Mouse (Mus musculus) heart, adult 9 months (tissue): ENCODE measurements around the gene Pole3.

Source experiments
- DNase-seq, 2 experiments: peaks; one replicate each; pipeline ENCODE4 v3.0.0; 2022; ENCODE audit warnings: low spot score in 2 of 2

Pole3 gene

DNA sequence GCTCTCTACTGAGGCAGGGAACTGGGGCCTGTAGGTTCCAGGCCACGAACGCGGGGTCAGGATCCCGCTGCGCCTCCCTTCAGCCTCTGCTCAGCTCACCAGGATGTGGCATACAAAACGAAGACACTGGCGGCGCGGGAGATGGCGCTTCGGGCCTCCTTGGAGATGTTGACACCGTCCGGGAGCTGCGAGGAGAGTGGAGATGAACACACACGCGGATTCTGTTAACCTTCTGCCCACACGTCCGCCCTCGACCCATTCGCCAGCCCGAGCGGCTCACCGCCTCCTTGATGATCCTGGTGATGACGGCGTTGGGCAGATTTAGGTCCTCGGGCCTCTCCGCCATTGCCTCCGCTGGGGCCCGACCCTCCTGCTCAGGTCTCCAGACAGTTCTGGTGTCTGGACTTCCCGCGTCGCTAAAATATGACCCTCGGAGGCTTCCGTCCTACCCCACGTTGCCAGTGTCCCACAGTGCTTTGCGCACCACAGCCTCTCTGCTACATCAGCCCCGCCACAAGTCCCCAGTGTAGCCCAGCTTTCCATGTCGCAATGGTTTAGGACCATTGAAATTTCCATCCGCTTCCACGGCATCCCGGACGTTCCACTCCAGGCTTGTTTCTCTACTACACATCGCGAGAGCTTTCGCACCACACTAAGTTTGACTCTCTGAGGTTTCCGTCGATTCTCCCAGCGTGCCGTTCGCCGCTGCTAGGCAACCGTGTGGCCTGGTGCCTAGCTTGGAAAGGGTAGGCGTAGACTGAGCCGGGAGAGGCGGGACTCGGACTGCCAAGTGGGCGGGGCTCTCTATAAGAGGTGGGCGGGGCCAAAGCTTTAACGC, at the start of gene Pole3, which contains the start of gene 4933430I17Rik:
Pole3 (minus strand) TSS at position 418 of the 838 bp plus-strand sequence.
4933430I17Rik (plus strand) TSS at position 719 of the 838 bp plus-strand sequence.
- peak; percentile 91 to 97 for DNase-seq

DNA sequence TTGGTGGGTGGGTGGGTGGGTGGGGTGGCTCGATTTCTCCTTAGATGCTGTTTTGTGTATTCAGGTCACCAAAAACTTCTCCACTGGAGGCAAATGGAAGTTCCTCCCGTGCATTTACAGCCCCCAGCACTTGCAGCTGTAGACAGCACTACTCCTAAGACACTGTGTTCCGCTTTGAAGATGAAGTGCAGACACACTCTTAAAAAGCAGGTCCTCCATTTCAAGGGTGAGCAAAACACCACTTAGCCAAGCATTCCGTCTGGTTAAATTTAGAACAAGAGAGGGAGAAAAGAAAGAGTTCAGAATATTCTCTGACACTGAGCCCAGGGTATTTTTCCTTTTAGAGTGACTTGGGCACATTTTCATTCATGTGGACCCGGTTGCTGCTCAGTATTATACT, 45.2 kb upstream of the Pole3 start:
- DNase-seq, result no peak

DNA sequence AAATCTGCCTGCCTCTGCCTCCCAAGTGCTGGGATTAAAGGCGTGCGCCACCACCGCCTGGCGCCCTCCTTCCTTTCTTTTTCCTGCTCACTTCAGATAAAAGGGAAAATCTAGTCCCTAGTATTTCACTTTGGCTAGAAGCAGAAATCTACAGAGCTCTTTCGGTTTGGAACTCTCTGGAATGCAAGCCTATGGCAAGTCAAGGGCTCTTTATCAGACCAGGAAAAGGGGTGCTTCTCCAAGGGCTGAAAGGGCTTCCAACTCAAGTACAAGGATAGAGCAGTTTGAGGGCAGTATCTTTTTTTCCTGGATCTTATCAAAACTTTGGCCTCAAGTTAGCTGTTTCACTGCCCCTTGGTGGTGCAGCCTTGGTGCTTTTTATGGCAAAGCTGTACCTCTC, 44.7 kb upstream of the Pole3 start:
- DNase-seq, result no peak

DNA sequence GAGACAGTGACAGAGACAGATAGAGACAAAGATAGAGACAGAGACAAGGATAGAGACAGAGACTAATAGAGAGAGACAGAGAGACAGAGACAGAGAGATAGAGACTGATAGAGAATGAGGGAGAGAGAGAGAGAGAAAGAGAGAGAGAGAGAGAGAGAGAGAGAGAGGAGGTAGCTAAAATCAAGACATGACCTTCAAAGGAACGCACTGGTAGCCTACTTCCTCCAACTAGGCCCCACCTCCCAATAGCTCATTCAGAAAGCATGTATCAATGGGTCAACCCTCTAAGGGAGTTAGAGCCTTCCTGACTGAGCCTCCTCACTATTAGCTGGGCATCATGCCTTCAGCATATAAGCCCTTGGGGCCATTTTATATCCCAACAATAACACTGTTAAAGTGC, 43.5 kb upstream of the Pole3 start:
- DNase-seq, result no peak

DNA sequence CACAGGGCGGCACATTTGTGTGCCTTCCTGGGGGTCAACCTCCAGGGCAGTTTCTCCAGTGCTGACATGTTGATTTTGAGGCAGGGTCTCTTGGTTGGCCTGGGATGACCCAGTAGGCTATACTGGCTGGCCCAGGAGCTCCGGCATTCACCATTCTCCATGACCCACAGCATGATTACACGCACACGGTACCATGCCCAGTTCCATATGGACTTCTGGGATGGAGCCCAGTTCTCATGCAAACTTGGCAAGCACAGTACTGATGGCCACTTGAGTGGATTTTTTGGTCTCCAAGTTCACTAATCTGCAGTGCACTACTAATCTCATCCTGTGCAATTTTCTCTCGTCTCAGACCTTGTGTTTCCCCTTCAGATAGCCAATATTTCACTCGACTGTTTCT, 42.8 kb upstream of the Pole3 start:
- DNase-seq, result no peak

DNA sequence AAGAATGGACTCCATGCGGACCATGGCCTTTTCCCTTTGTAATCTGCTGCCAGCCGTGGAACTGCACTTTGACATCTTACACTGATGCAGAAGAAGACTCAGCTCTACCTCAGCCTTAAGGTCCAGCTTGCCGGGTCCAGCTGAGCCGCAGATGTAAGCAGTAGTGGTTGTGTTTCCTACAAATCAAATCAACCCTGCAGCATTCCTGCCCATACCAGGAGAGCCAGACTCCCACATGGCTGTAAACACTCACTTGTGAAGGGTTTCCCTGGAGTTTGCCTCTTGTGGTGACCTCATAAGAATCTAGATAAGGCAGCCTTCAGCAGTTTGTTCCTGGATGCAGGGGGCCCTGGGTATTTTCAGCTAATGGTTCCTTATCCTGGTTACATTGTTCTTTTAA, 41.7 kb upstream of the Pole3 start:
- no peak for DNase-seq

DNA sequence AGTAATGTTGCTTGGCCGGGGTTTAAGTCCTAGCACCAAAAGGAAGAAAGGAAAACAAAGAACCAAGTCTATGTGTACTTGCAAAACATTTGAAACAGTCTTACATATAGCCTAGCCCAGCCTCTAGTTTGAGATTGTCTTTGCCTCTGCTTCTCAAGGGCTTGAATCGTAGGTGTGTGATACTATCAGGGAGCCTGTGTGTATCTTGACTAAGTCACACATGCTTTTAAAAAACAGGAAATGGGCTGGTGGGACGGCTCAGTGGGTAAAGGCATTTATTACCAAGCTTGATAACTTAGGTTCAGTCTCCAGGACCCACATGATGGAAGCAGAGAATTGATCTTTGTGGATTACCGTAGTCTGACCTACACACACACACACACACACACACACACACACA, 37.1 kb upstream of the Pole3 start:
- DNase-seq, result no peak

DNA sequence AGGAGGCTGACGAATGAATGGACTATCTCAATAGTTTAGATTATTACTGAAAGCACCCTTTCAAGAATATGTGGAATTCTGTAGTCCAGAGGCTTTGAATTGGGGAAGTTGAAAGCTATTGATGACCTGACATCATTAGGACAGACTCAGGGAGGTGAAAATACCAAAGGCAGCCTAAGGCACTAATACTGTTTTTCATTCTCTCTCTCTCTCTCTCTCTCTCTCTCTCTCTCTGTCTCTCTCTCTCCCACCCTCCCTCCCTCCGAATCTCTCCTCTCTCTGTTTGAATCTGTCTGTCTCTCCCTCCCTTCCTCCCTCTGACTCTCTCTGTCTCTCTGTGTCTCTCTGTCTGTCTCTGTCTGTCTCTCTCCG, 36.7 kb upstream of the Pole3 start:
- DNase-seq, result no peak

DNA sequence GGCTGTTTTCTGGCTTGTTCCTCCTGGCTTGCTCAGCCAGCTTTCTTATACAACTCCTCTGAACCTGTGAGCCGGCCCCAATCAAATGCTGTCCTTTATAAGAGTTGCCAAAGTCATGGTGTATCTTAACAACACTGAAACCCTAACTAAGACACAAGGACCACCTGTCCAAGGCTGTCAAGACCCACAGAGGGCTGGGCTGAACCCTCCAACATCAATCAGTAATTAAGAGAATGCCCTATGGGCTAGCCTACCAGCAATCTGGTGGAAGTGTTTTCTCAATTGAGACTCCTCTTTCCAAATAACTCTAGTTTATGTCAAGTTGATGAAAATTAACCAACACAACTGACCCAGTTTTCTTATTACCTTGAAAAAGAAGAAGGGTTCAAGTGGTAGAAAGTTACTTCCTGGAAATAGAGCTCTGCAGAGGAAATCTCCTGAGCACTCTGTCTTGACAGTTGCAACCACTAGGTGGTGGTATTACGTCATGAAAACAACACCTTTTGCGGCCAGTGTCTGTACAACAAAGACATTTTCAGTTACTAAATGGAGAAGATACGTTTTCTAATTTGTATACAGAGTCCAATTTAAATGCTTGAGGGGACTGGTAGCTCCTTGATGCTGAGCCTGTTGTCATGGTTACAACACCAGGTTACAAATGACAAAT, 36.2 kb upstream of the Pole3 start:
- peak; percentile 39 to 74 for DNase-seq

DNA sequence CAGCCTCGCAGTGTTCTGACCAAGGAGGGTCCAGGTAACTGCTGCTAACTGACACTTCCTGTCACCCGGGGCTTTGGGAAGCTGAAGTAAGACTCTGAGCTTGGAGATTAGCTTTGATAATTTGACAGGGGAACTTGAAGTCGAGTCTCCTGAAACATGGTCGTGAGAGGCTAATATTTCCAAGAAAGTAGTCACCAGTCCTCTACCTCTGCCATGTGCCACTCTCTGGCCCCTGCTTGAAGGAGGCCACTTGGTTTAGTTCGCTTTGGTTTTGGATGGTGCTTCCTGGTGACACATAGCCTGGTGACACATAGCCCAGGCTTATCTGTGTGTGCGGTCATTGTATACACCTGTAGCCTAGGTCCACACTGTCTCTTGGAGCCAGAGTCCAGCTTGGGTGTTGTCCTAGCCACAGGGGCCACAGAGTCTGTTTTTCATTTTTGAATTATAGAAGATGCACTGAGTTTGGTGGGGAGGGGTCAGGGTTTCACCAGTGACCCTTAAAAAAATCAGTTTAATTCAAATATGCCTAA, 35.0 kb upstream of the Pole3 start, which contains the start of gene Rgs3:
Rgs3 (plus strand) TSS at position 51 of the 533 bp plus-strand sequence.
- DNase-seq, result no peak

DNA sequence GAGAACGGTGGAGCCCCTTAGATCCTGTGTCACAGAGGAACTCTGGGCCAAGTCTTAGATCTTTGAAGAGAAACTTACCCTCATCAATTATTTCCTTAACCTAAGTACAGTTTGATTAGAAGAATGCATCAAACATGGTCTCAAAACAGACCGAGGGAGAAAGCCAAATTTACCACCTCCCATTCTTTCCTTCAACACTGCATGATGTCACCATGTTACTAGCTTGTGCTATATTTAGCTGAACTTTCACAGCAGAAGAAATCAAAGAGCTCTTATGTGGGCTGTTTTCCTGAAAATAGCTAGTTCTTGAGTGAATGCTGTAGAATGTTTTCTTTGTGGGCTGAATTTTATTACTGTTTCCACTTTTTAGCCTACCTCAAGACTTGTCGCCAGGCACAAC, 32.6 kb upstream of the Pole3 start:
- no peak for DNase-seq

DNA sequence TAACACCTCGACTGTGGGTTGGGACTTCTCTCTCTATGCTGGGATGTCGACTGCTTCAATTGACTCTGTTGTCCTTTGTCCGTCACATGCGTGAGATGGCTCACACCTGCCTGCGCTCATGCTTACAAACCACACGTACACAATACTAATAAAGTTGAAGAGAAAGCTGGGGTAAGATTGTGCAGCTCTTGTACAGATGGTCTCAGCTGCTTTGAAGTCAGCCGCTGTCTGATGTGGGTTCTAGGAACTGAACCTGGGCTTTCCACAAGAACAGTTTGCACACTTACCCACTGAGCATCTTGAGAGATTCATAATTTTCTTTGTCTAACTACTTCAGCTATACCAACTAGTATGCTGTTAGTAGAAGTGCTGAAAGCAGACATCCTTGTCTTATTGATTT, 27.1 kb upstream of the Pole3 start:
- no peak for DNase-seq

DNA sequence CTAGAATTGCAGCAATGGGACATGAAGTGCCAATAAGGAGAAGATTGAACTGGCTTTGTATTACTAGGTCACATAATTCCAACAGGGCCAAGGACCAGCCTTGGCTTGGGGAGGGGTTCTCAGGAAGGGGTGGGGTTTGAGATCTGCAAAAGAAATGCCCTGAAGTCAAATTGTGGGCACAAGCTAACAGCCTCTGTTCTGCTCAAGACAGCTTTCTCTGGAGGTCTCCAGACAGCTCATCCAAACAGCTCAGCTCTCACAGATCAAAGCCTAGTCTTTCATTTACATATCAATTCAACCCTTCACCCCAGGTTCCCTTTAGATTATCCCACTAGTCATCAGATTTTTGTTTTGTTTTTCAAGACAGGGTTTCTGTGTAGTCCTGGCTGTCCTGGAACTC, 19.9 kb upstream of the Pole3 start:
- DNase-seq, result no peak

DNA sequence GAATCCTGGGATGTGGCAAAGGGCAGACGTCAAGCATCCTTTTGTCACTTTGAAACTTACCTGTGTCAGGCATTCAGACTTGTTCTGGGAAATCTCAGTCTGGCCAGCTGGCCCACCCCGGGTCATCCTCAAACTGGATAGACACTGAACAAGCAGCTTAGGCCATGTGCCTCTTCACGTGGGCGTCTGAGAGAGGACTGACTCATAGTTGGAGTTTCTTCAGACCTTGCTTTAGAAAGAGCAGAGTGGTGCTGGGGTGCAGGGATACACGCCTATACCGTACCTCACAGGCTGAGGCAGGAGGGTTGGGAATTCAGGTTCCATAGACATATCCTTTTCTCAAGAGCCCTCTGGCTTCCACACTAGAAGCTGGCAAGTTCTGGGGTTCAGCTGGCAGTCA, 18.9 kb upstream of the Pole3 start:
- DNase-seq, result no peak

DNA sequence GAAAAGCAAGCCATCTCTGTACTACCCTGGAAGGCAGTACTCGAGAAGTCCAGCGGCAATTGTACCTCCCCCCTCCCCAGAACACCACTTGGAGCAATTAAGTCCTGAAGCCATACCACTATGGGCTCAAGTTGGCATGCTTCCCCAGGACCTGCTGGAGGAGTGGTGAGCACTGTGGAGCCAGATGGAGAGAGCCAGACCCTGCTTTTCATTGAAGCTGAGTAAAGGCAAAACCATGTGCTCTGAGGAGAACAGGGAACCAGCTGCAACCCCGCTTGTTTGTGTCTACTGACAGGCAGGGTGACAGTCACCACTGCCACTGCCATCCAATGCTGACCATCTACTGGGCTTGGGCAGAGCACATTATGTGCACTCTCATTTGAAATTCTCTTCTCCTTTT, 16.9 kb upstream of the Pole3 start:
- no peak for DNase-seq

DNA sequence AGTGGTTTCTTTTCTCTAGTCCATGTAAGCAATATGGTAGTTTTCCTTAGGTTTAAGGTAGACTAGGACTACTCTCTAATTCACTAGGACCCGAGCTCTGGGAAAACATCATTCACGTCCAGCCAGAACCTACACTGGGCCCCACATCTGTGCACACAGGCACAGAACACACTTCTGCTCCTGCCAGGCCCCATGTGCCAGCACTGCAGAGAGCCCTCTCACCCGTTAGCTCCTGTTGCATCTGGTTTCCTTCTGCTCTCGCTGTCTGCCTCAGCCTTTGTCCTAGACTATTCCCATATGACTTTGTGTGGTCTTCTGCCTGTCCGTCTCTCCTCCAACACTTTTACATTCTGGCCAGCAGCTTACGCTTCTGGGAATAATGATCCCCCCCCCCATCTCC, 8.9 kb upstream of the Pole3 start:
- DNase-seq, result no peak

DNA sequence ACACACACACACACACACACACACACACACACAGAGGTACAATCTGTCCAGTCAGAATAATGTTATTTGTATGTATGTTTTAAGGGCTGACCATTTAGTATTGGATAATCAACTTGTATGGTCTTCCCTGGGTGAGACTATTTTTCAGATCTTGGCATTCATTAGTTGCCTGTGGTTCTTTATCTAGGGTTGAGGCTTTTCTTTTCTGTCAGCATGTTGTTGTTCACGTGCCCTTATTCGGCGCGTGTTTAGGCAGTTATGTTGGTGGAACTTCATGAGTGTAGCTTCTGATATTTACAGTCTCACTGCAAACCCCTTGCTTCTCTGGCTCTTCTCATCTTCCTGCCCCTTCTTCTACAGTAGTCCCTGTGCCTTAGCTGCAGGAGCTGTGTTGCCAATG, 2.8 kb upstream of the Pole3 start:
- no peak for DNase-seq

DNA sequence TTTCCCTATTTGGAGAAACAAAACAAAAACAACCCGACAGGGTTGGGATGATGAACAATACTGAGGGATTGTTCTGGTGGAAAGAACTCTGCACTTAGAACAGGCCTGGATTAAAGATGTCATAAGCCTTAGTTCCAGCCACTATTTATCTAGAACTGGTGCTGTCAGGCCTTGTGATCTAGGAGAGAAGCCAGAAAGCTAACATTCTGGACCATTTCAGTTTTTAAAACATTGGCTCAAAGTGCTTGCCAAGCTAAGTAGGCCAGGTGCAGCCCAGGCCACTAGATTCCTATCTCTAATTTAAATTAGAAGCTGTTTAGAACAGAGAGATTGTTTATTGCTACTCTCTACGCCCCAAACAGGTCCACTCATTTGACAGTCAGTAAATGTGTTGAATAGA, 1.4 kb upstream of the Pole3 start:
- no peak for DNase-seq

DNA sequence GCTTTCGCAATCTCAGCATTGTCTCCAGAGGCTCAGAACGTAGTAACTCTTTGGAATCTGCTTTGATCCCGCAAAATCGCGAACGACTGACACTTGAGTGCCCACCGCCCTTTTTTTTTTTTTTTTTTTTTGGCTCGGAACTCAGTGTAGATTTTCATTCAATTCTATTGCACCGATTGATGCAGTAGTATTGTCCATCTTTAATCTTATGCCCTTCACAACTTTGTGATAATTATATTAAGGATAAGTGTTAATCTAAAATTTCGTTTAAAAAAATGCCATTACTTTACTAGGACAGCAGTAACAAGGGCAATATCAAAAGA, 582 bp upstream of the Pole3 start:
- DNase-seq, result no peak

DNA sequence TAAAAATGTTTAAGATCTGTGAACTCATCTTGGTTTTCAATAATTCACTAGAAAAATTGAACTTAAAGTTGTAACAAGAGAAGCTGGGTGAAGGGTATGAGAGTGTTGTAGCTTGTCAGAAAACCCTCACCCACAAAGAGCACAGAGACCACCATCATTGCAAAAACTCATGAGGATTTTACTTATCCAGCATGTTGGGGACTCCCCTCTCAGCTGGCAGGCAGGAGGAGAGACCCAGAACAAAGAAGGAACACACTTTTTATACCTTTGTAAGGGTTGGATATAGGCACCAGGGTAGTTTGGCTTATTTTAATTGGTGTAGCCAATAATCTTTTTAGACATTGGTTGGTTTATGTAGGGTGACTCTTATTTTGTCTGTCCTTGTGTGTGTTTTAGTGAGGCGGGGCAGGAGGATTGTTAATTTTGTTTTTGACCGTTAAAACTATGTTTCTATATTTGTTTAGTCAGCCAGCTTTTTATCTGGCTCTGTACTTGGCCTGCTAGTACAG, 3.9 kb downstream of the Pole3 start:
- no peak for DNase-seq

DNA sequence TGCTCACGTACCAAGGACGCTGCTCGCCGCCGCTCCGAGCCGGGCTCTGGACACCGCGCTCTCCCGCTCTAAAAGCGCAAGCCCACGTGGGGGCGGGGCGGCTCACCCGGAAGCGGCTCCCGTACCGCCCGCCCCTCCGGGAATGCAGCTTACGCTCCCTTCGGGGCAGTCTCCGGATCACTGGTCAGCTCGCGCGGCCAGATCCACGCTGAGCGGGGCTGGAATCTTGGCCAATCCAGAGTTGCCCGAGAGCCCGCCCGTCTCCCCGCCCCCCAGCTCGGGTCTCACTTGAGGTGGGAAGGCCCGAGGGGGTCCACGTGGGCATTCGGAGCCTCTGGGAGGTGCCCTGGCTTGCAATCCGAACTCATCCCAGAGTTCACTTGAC, 5.0 kb downstream of the Pole3 start, which contains the start of gene Alad:
Alad (minus strand) TSS at position 70 of the 385 bp plus-strand sequence.
- DNase-seq, result peak; percentile 92

DNA sequence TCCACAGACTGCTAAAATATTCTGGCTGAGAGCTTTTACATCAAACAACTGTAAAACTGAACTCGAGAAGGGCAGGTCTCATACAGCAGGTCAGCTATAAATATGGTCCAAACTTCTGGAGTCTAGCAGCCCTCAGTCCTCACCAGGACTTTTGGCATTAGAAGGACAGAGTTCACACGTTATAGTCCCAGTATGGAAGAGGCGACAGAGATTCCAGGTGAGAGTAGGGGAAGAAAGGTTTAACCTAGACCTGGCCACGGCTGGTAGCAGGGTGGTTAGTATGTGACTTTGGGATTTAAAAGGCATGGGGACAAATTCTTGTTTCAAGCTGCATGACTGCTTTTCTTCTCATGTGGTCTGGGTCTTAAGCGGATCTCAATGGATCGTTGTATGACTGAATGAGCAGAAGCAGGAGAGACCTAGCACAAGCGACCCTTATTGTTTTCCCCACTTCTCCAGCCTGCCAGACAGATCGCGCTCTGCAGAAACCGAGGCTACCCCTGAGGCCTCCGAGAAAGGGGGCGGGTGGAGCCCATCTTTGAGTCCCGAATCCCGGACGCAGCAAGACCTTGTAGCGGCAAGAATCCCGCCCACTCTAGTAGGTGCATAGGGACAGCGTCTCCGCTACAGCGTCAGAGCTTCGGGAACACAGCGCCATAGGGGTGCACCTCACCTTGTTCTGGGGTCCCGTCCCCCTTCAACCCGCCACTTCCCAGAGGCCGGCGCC, 5.6 kb downstream of the Pole3 start:
- DNase-seq, result no peak
